Mouse (Mus musculus) C3H10T1/2 (cell line): Measurements from ENCODE around the gene Kbtbd6. TPM values are rescaled to one million over a fixed set of nuclear protein-coding genes. Genes with fewer than 3 reads are reported as not detected.

Experiments used
- polyA plus RNA-seq, 2 experiments: library from polyadenylated mRNA; unstranded; fragments of >200 nt; fragmentation: generic; extraction: Trizol; gene quantifications; one replicate each; pipeline ENCODE4 v1.2.1; 2012; ENCODE audit warnings: missing spikeins in 2 of 2

The Kbtbd6 gene
- not detected for polyA plus RNA-seq

DNA sequence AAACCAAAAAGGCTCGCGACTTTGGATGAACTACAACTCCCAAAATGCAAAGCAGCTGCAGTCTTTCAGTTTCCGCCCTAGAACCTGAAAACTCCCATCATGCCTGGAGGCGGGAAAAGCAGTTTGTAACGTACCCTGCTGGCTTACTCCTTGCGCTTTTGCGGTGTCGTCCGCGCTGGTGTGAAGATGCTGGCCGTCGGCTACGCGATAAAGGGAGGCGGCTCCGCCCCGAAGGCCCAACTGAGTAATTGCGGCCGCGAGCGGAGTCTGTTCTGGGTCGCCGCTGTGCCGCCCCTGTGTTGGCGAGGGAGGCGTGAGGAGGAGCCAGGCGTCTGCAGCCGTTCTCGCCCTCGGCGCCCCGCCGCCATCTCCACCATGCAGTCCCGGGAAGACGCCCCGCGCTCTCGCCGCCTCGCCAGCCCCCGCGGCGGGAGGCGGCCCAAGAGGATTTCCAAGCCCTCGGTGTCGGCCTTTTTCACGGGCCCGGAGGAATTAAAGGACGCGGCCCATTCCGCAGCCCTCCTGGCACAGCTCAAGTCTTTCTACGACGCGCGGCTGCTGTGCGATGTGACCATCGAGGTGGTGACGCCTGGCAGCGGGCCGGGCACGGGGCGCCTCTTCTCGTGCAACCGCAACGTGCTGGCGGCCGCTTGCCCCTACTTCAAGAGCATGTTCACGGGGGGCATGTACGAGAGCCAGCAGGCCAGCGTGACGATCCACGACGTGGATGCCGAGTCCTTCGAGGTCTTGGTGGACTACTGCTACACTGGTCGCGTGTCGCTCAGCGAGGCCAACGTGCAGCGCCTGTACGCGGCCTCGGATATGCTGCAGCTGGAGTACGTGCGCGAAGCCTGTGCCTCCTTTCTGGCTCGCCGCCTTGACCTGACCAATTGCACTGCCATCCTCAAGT is at the start of gene Kbtbd6:
Kbtbd6 (plus strand) TSS at position 155 of the 910 bp plus-strand sequence.

DNA sequence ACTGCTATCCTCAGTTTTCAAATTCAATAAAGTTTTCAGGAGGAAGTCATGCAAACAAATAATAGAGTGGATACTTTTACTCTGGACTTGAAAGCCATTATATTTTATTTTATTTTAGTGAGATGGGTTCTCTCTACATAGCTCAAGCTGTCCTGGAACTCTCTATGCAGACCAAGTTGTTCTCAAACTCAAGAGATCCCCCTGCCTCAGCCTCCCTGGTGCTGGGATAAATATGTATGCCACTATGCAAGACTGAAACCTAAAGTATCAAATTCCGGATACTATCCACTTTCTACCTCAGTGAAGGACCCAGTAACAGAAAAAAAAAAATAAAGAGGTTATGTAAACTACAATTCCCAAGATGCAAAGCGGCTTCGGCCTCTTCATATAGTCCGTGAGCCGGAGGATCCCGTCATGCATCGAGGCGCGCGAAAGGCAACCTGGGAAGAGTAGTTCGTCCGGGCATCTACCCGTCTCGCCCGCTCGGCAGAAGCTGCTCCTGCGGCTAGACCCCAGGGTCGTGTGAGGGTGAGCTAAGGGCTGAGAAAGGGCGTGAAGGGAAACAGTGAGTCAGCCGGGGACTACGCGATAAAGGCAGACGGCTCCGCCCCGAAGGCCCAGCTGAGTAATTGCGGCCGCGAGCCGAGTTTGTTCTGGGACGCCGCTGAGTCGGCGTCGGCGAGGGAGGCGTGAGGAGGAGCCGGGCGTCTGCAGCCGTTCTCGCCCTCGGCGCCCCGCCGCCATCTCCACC is 25.5 kb upstream of the Kbtbd6 start, which contains the start of gene Kbtbd7:
Kbtbd7 (plus strand) TSS at position 533 of the 751 bp plus-strand sequence.

DNA sequence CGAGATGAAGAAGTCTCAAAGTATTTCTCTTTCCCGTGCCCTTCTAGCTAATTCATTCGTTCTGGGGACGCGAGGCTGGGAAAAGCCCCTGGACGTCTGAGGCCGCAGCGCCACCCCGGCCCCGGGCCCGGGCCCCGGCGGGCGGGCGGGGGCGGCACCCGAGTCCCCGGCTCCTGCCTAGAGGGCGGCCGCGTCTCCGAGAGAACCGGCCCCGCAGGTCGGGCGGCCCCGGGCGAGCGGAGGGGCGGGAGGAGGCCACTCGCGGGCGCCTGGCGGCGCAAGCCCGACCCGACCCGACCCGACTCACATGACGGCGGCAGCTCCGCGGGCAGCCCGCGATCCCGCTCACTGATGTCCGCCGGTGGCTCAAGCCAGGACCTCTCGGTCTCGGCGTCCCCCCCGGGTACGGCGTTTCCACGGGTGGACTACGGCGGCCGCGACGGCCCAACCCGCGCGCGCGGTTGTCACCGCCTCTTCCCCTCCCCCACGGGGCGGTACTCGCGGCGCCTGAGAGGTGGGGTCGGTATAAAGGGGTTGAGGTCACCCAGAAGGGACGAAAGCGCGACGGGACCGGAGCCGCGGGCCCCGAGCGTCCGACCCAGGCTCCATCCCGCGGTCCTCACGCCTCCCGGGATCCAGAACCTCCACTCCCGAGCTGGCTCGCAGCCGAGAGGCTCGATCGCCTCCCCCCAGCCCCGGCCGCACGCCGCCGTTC is 29.1 kb downstream of the Kbtbd6 start, which contains the start of gene Elf1:
Elf1 (plus strand) TSS at position 571 of the 715 bp plus-strand sequence.

GRCm38 (mm10) chr14:79481339-79482151 is 29.9 kb downstream of the Kbtbd6 start, which contains the start of gene Wbp4:
Gene Wbp4, minus strand, starts transcription at chr14:79481520.

Other genes with a start within 250 kb of the Kbtbd6 start
- gene Zfp957, start 204.5 kb upstream of the Kbtbd6 start, polyA plus RNA-seq = not detected
- 1 to 10 TPM in 1 of 2 experiments, under 1 TPM in 1; 0.34 to 5.3 TPM for gene Rgcc, start 150.2 kb upstream of the Kbtbd6 start, polyA plus RNA-seq
- 1 to 10 TPM; 1.3 to 3.7 TPM for gene Naa16, start 61.1 kb upstream of the Kbtbd6 start, polyA plus RNA-seq
- 1 to 10 TPM in 1 of 2 experiments, under 1 TPM in 1; 0.12 to 2.4 TPM for gene Mtrf1, start 54.1 kb upstream of the Kbtbd6 start, polyA plus RNA-seq
- 1 to 10 TPM in 1 of 2 experiments, under 1 TPM in 1; 0.06 to 1.2 TPM for gene Kbtbd7, start 25.3 kb upstream of the Kbtbd6 start, polyA plus RNA-seq
- 1 to 10 TPM in 1 of 2 experiments, under 1 TPM in 1; 0.40 to 3.8 TPM for gene Elf1, start 29.4 kb downstream of the Kbtbd6 start, polyA plus RNA-seq
- 1 to 10 TPM; 3.2 to 8.7 TPM for gene Wbp4, start 29.7 kb downstream of the Kbtbd6 start, polyA plus RNA-seq
- gene Sugt1, start 135.9 kb downstream of the Kbtbd6 start, polyA plus RNA-seq = 10 to 100 TPM; 13.4 to 57.2 TPM
- under 1 TPM in 1 of 2 experiments, not detected in 1; 0.05 TPM for gene Cnmd, start 210.3 kb downstream of the Kbtbd6 start, polyA plus RNA-seq